Mouse (Mus musculus) forebrain, embryonic 14.5 days (tissue): ENCODE results near the gene Cetn3. TPM values are rescaled to one million over a fixed set of nuclear protein-coding genes. Genes with fewer than 3 reads are reported as not detected.

Experiments
- ATAC-seq: fragments of 200-750 bp; cut with Nextera tagmentation; 2 replicates; pipeline ENCODE4 v1.8.0; 2017; ENCODE audit warnings: mild to moderate bottlenecking, moderate library complexity
- DNase-seq: peaks from one replicate; pipeline ENCODE4 v3.0.0-alpha.2; 2015; ENCODE audit warnings: low spot score
- H3K27ac ChIP-seq: fragments of 300-500 bp; sonication (generic); 2 replicates; pipeline ENCODE4 v1.5.1; 2014; ENCODE audit warnings: low read depth, mild to moderate bottlenecking, control low read depth, low read length, moderate library complexity
- H3K27me3 ChIP-seq: fragments of 300-500 bp; sonication (generic); replicated peaks from 2 replicates; pipeline ENCODE4 v1.6.1; 2014; ENCODE audit warnings: low read length, control low read depth, mixed read lengths; ENCODE audit not compliant: control insufficient read depth, insufficient read depth
- H3K36me3 ChIP-seq: fragments of 300-500 bp; sonication (generic); 2 replicates; pipeline ENCODE4 v1.6.1; 2014; ENCODE audit warnings: low read length, control low read depth; ENCODE audit not compliant: control insufficient read depth, insufficient read depth
- H3K4me1 ChIP-seq: fragments of 300-500 bp; sonication (generic); 2 replicates; pipeline ENCODE4 v1.6.1; 2014; ENCODE audit warnings: antibody characterized with exemption, low read length, control low read depth; ENCODE audit not compliant: control insufficient read depth, insufficient read depth
- H3K4me2 ChIP-seq: fragments of 300-500 bp; sonication (generic); 2 replicates; pipeline ENCODE4 v1.6.1; 2014; ENCODE audit warnings: mild to moderate bottlenecking, control low read depth, low read length
- H3K4me3 ChIP-seq: fragments of 300-500 bp; sonication (generic); 2 replicates; pipeline ENCODE4 v1.5.1; 2014; ENCODE audit warnings: low read depth, low read length, control low read depth
- H3K9ac ChIP-seq: fragments of 300-500 bp; sonication (generic); 2 replicates; pipeline ENCODE4 v1.6.1; 2014; ENCODE audit warnings: mild to moderate bottlenecking, low read length, control low read depth, moderate library complexity
- H3K9me3 ChIP-seq: fragments of 300-500 bp; sonication (generic); replicated peaks from 2 replicates; pipeline ENCODE4 v1.6.1; 2016; ENCODE audit warnings: low read length, control low read depth, mixed read lengths; ENCODE audit not compliant: control insufficient read depth
- WGBS: fragments of 180-500 bp; shearing (Covaris S2); extraction: QIAGEN DNeasy Blood & Tissue Kit; methylation state at CpG from one replicate; pipeline ENCODE4 v1.1.7; 2014; 5-methylcytosine and 5-hydroxymethylcytosine counted together
- polyA plus RNA-seq: library from polyadenylated mRNA; unstranded; fragments of >200 nt; fragmentation: Nextera tagmentation; extraction: Ambion mirVana; gene quantifications from 2 replicates; pipeline ENCODE4 v1.2.1, GENCODE M21; 2014

The Cetn3 gene
- polyA plus RNA-seq, 1 experiment from 2014 or later, result 301 TPM

- WGBS, result 95% methylated on average over 8 of the region's 8 CpGs
- H3K4me1 ChIP-seq, result no peaks in the 10 kb centered on the region
- peaks cover 33% of the 10 kb centered on the region for H3K36me3 ChIP-seq
- H3K9ac ChIP-seq, result no peak overlapping the region
- H3K27me3 ChIP-seq, result no peaks in the 10 kb centered on the region
- DNase-seq (no peak), ATAC-seq (no peak)
- H3K4me2 ChIP-seq, result no peak overlapping the region
- H3K4me3 ChIP-seq, result no peak overlapping the region
- H3K9me3 ChIP-seq, result no peaks in the 10 kb centered on the region
- H3K27ac ChIP-seq, result no peak overlapping the region
These were observed 9.0 kb downstream of the Cetn3 start for GRCm38 (mm10) chr13:81791861-81792260.

DNA sequence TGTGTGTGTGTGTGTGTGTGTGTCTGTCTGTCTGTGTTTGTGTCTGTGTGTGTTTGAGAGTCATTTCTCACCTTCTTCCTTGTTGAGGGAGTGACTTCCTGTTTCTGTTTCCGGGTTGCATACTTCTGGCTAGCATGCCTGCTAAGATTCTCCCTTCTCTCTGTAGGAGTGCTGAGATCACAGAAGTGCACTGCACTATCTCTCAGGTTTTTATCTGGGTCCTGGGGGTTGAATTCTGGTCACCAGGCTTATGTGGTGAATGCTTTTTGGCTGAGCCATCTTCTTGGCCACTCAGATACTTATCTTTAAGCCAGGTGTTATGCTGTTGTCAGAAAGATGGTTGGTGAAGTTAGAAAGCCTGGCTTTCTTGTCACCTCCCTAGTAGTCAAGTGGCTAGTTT, 11.0 kb downstream of the Cetn3 start:
- Histone ChIP-seq H3K4me3 (no peak overlapping the region), H3K4me1 (no peaks in the 10 kb centered on the region), H3K4me2 (no peak overlapping the region), H3K36me3 (peaks cover 25% of the 10 kb centered on the region), H3K27me3 (no peaks in the 10 kb centered on the region), H3K27ac (no peak overlapping the region), H3K9ac (no peak overlapping the region), H3K9me3 (no peaks in the 10 kb centered on the region)
- DNase-seq (no peak), ATAC-seq (no peak)
- WGBS, result 70% methylated on average over 1 of the region's 1 CpGs

DNA sequence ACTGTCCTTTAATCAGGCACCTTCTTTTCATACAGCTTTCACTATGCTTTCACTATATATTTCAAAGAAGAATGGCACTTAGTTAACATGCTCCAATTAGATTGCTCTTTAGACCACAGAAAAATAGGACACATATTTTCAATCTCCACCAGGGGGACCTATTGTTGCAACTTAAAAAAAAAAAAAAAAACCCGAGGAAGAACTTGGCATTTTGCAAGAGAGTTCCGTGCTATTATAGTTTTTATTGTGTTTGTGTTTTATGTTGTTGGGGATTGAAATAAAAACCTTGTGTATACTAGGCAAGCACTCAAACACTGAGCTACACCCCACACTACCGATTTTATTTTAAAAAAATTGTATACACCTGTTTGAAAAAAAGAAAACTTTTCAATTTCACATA, 18.2 kb downstream of the Cetn3 start:
- H3K4me2 ChIP-seq, result no peak overlapping the region
- no peak overlapping the region for H3K27ac ChIP-seq
- ATAC-seq, result 0 out of 2 replicates have a peak, but pooled peaks have one; percentile 46
- DNase-seq, result peak; percentile 58
- H3K9ac ChIP-seq, result no peak overlapping the region
- 32% methylated on average over 3 of the region's 3 CpGs for WGBS
- H3K36me3 ChIP-seq, result no peaks in the 10 kb centered on the region
- no peaks in the 10 kb centered on the region for H3K4me1 ChIP-seq
- no peaks in the 10 kb centered on the region for H3K9me3 ChIP-seq
- no peak overlapping the region for H3K4me3 ChIP-seq
- H3K27me3 ChIP-seq, result no peaks in the 10 kb centered on the region

DNA sequence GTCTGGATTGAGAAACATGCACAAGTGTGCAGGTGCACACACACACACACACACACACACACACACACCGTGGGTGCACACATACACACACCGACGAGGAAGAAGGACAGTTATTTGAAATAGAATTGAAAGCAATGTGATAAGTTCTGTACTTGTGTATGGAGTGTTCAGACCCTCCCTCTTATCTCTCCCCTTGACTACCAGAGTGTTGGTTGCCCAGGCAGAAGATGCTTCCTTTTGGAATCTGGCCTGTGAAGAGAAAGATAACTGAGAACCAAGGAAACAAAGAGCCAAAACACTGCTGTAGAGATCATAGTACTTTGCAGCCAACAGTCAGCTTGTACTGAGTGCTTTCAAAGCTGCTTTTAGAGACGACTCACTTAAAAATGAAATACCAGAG, 20.8 kb downstream of the Cetn3 start:
- Histone ChIP-seq H3K4me3 (no peak overlapping the region), H3K27ac (no peak overlapping the region), H3K9ac (no peak overlapping the region), H3K36me3 (no peaks in the 10 kb centered on the region), H3K4me2 (no peak overlapping the region), H3K4me1 (no peaks in the 10 kb centered on the region), H3K9me3 (no peaks in the 10 kb centered on the region), H3K27me3 (no peaks in the 10 kb centered on the region)
- 92% methylated on average over 4 of the region's 4 CpGs for WGBS
- DNase-seq, result no peak
- no peak for ATAC-seq

DNA sequence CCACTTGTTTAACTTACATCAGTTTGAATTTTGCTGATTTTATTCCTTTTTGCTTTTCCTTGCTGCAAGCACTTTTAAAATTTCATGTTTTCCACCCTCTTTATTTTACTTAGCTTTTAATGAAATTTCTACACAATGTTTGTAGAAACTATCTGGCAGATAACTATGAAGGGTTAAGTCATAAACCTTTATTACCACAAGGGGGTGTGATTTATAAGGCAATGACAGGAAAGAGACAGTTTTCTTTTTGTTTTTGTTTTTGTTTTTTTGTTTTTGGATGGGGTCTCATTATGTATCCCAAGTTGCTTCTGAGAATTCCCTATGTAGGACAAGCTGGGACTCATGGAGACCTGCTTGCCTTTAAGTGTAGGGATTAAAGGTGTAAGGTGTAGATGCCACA, 39.9 kb downstream of the Cetn3 start:
- Histone ChIP-seq H3K27ac (no peak overlapping the region), H3K27me3 (no peaks in the 10 kb centered on the region), H3K4me2 (no peak overlapping the region), H3K36me3 (no peaks in the 10 kb centered on the region), H3K4me1 (no peaks in the 10 kb centered on the region), H3K9me3 (no peaks in the 10 kb centered on the region), H3K4me3 (no peak overlapping the region), H3K9ac (no peak overlapping the region)
- ATAC-seq (no peak), DNase-seq (no peak)

DNA sequence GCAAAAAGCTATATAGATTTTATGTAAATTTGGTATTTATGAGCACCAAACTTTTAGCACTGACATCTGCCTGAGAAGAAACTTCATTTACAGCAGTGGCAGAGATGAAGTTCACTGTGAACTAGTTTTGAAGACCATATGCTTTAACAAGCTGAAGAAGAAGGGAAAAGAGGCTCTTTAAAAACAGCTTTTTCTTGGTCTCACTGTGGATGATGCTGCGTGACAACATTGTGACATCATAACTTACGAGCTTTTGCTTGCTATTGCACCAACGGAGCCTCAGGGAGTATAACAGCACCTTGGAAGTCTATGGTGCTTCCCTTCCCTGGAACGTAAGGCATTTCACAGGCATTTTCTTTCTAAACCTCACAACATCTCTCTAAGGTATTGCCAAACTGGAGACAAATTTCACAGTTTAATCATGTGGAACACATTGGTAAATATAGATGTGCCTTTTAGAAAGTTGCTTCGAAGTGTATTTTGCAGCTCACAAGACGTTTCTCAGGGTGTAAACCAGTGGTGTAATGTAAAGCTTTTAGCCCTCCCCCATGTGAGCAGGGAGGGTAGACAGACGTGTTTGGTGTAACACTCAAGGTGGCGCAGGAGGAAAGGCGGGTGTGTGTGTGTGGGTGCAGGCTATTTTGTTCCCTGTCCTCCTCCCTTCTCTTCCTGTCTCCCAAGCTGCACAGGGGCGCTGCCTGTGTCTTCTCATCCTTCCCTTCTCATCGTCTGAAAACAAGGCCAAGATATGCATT, 41.9 kb downstream of the Cetn3 start:
- H3K9ac ChIP-seq, result no peak overlapping the region
- H3K4me3 ChIP-seq, result no peak overlapping the region
- H3K4me2 ChIP-seq, result no peak overlapping the region
- WGBS, result 79% methylated on average over 11 of the region's 11 CpGs
- H3K27me3 ChIP-seq, result no peaks in the 10 kb centered on the region
- no peaks in the 10 kb centered on the region for H3K36me3 ChIP-seq
- ATAC-seq (no peak), DNase-seq (no peak)
- H3K27ac ChIP-seq, result no peak overlapping the region
- H3K9me3 ChIP-seq, result no peaks in the 10 kb centered on the region
- H3K4me1 ChIP-seq, result peaks cover 4% of the 10 kb centered on the region; the same call in 1 of the 2 replicates

GRCm38 (mm10) chr13:81828486-81828885, 45.6 kb downstream of the Cetn3 start:
- WGBS, result 27% methylated on average over 6 of the region's 6 CpGs
- peak; percentile 77 for ATAC-seq
- Histone ChIP-seq H3K4me1 (peaks cover 4% of the 10 kb centered on the region; the same call in 1 of the 2 replicates), H3K4me2 (no peak overlapping the region), H3K9ac (no peak overlapping the region), H3K36me3 (no peaks in the 10 kb centered on the region), H3K27ac (peak overlapping the region; percentile 40; the same call in 1 of the 2 replicates), H3K27me3 (no peaks in the 10 kb centered on the region), H3K9me3 (no peaks in the 10 kb centered on the region), H3K4me3 (no peak overlapping the region)
- peak; percentile 87 for DNase-seq

DNA sequence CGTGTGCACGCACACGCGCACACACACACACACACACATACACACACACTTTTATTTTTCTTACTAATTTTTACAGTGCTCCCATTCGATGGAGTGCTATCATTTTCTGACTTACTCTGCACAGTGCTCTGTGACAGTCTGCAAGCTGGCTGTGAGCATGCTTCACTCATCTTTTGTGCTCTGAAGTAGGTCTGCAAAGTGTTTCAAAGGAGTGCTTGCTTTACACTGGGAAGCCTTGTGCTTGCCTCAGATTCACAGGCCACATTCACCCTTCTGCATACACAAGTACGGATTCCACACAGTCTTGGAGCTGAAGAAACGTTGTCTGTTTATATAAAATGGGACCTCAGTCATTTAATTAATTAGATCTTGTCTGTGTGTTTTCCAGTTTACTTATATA, 49.0 kb downstream of the Cetn3 start:
- Histone ChIP-seq H3K36me3 (no peaks in the 10 kb centered on the region), H3K9me3 (no peaks in the 10 kb centered on the region), H3K9ac (no peak overlapping the region), H3K27me3 (no peaks in the 10 kb centered on the region), H3K27ac (no peak overlapping the region), H3K4me3 (no peak overlapping the region), H3K4me2 (no peak overlapping the region), H3K4me1 (peaks cover 4% of the 10 kb centered on the region; the same call in 1 of the 2 replicates)
- DNase-seq, result no peak
- ATAC-seq, result no peak
- 83% methylated on average over 7 of the region's 7 CpGs for WGBS

DNA sequence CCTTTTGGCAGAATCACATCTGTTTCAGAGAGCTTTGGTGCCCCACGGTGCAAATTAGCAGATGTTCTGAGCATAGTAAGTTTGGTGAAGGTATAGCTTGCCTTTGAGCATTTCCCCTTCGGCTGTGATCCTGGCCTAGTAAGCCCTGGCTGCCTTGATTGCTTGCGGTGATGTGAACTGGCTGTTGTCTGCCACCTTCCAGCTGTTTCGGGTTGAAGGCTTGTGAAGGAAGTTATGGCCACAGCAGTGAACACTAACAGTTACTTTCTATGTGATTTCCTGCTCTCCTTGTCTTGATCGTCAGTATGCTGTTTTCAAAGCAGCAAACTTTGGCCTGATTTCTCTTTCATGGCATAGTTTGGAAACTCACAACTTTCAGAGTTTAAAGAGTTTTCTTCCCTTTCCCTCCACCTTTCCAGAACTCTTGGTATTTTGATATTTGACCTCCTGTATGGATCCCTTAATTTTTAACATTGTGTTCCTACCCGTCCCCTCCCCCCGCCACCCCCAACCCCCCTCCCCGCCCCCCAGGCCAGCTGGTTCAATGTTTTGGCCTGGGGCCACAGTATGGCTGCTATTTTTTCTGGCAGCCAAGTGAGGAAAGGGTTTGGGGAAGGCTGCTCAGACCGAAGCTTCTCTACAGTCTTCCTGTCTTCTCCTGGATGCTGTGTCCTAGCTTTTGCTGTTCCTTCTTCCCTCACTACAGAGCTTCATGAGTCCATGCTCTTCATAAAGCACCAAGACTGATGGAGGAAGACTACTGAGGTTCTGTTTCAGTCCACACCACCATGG, 53.7 kb downstream of the Cetn3 start:
- no peaks in the 10 kb centered on the region for H3K27me3 ChIP-seq
- H3K4me3 ChIP-seq, result no peak overlapping the region
- DNase-seq (no peak), ATAC-seq (no peak)
- no peak overlapping the region for H3K27ac ChIP-seq
- H3K9me3 ChIP-seq, result no peaks in the 10 kb centered on the region
- H3K4me1 ChIP-seq, result no peaks in the 10 kb centered on the region
- H3K36me3 ChIP-seq, result no peaks in the 10 kb centered on the region
- no peak overlapping the region for H3K9ac ChIP-seq
- 83% methylated on average over 9 of the region's 9 CpGs for WGBS
- no peak overlapping the region for H3K4me2 ChIP-seq
